In the genomic region with DNA sequence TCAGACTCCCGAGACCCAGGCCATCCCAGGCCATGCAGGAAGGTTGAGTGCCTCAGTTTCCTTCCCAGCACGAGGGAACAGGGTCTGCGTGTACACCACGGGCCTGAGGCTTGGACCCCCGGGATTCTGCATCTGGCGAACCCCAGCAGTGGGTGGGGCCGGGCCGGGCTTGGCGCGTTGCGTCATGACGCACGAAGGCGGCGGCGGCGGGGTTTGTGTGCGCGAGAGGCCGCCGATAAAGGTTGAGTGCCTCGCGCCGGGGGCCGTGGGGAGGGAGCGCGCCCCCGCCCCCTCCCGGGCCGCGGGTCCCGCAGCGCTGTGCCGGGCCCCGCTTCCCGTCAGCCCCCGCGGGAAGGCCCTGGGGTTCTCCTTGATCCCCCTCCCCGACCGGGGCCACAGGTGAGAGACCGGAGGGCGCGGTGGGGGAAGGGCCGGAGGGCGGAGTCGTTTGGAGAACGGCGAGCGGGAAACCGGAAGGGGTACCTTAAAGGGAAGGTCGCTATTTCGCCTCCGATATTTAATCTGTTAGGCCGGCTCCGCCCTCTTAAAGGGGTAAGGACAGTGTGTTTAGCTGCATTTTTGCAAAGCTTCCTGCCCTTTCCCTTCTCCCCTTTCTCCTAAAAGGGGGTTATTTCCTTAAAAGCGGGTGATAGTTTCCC, we compare ENCODE assay signal across 8 mouse cellular contexts. TPM values are rescaled to one million over a fixed set of nuclear protein-coding genes. Genes with fewer than 3 reads are reported as not detected.
DNase-seq lines count a peak whose midpoint lies in the region; ATAC-seq and TF ChIP-seq lines count a peak whose summit lies in the region.

Zfp628 (plus strand) TSS at position 211 of the 659 bp plus-strand sequence.

- no peaks in the 10 kb centered on the region; the same call in 1 of the 2 replicates for H3K27me3 ChIP-seq in forebrain, embryonic 10.5 days (ENCODE audit: poor library complexity, severe bottlenecking)
- no peaks in the 10 kb centered on the region for H3K27me3 ChIP-seq in heart, embryonic 15.5 days
- H3K27me3 ChIP-seq in liver, embryonic 14.5 days (ENCODE audit: control insufficient read depth, insufficient read depth, low read length): no peaks in the 10 kb centered on the region
- H3K27me3 ChIP-seq in neural tube, embryonic 11.5 days (ENCODE audit: control insufficient read depth, insufficient read depth, low read length): no peaks in the 10 kb centered on the region; the same call in 1 of the 2 replicates
- H3K27me3 ChIP-seq in stomach, postnatal 0 days (ENCODE audit: control insufficient read depth, insufficient read depth, low read length): no peaks in the 10 kb centered on the region

- peak within 1 kb of the TSS; percentile 74 for H3K4me2 ChIP-seq in heart, embryonic 15.5 days
- H3K4me2 ChIP-seq in liver, embryonic 14.5 days (ENCODE audit: low read depth): peak within 1 kb of the TSS; percentile 77
- peak within 1 kb of the TSS; percentile 62 for H3K4me2 ChIP-seq in neural tube, embryonic 11.5 days (ENCODE audit: low read depth)
- H3K4me2 ChIP-seq in stomach, postnatal 0 days (replicated peaks; ENCODE audit: low read depth): peak within 1 kb of the TSS; percentile 70

- ATAC-seq in heart, embryonic 15.5 days (replicated peaks; ENCODE audit: insufficient number of reproducible peaks, insufficient read depth, low FRiP score, low read depth): peak; percentile 90
- peak; percentile 89 for ATAC-seq in liver, embryonic 14.5 days (ENCODE audit: insufficient read depth)
- ATAC-seq in neural tube, embryonic 11.5 days (ENCODE audit: insufficient read depth, low FRiP score, low TSS enrichment): peak; percentile 87
- ATAC-seq in stomach, postnatal 0 days (ENCODE audit: low FRiP score, low TSS enrichment): peak; percentile 90

- under 1% methylated on average over 56 of the region's 56 CpGs for WGBS in forebrain, embryonic 10.5 days
- WGBS in heart, embryonic 15.5 days: under 1% methylated on average over 56 of the region's 56 CpGs
- WGBS in liver, embryonic 14.5 days (ENCODE audit: insufficient replicate concordance): under 1% methylated on average over 54 of the region's 56 CpGs
- under 1% methylated on average over 50 of the region's 56 CpGs for WGBS in neural tube, embryonic 11.5 days
- WGBS in stomach, postnatal 0 days: under 1% methylated on average over 40 of the region's 56 CpGs

- H3K9me3 ChIP-seq in forebrain, embryonic 10.5 days: no peaks in the 10 kb centered on the region; the same call in 1 of the 2 replicates
- H3K9me3 ChIP-seq in heart, embryonic 15.5 days (replicated peaks): no peaks in the 10 kb centered on the region
- H3K9me3 ChIP-seq in liver, embryonic 14.5 days (ENCODE audit: control insufficient read depth, low read length): no peaks in the 10 kb centered on the region
- H3K9me3 ChIP-seq in neural tube, embryonic 11.5 days (ENCODE audit: control insufficient read depth, low read length): no peaks in the 10 kb centered on the region
- H3K9me3 ChIP-seq in stomach, postnatal 0 days (ENCODE audit: control insufficient read depth, low read length): no peaks in the 10 kb centered on the region

- H3K27ac ChIP-seq in forebrain, embryonic 10.5 days: peak within 1 kb of the TSS; percentile 100
- H3K27ac ChIP-seq in heart, embryonic 15.5 days: peak within 1 kb of the TSS; percentile 96
- H3K27ac ChIP-seq in liver, embryonic 14.5 days: peak within 1 kb of the TSS; percentile 78
- peak within 1 kb of the TSS; percentile 96 for H3K27ac ChIP-seq in neural tube, embryonic 11.5 days (ENCODE audit: low read depth, low read length)
- H3K27ac ChIP-seq in stomach, postnatal 0 days (replicated peaks): peak within 1 kb of the TSS; percentile 98

- no peak for TF ChIP-seq CTCF in liver, embryonic 14.5 days (IDR thresholded peaks at IDR 0.05; ENCODE audit: low read depth)
- TF ChIP-seq CTCF in stomach, postnatal 0 days (IDR thresholded peaks at IDR 0.05; ENCODE audit: low read depth): no peak

- no peak for TF ChIP-seq EP300 in liver, embryonic 14.5 days (IDR thresholded peaks at IDR 0.05; ENCODE audit: low read depth)
- TF ChIP-seq EP300 in stomach, postnatal 0 days (optimal IDR thresholded peaks at IDR 0.05): no peak

- H3K36me3 ChIP-seq in forebrain, embryonic 10.5 days (replicated peaks): peaks cover 30% of the 10 kb centered on the region
- peaks cover 27% of the 10 kb centered on the region for H3K36me3 ChIP-seq in heart, embryonic 15.5 days
- peaks cover 12% of the 10 kb centered on the region; the same call in 1 of the 2 replicates for H3K36me3 ChIP-seq in liver, embryonic 14.5 days (replicated peaks; ENCODE audit: control insufficient read depth, insufficient read depth, low read depth)
- peaks cover 14% of the 10 kb centered on the region for H3K36me3 ChIP-seq in neural tube, embryonic 11.5 days (ENCODE audit: control insufficient read depth, insufficient read depth, low read length)
- peaks cover 8% of the 10 kb centered on the region for H3K36me3 ChIP-seq in stomach, postnatal 0 days (ENCODE audit: control insufficient read depth, insufficient read depth, low read length)

- peak; percentile 88 to 93 for DNase-seq in CD8-positive naive resting alpha-beta T cell, adult 2 months (ENCODE audit: low read depth in 2 of 2, low spot score in 2 of 2)
- peak; percentile 95 for DNase-seq in c-Kit-positive CD71-negative TER-119-negative erythroid progenitor cells, embryonic 14.5 days (ENCODE audit: low read depth)
- peak; percentile 93 for DNase-seq in forebrain, embryonic 10.5 days (ENCODE audit: extremely low spot score, low spot score)
- DNase-seq in kidney, postnatal 25 days: peak; percentile 95 to 96
- peak; percentile 86 to 89 (median 87) for DNase-seq in liver, embryonic 14.5 days (ENCODE audit: low read depth in 3 of 3, low spot score in 3 of 3)
- DNase-seq in neural tube, embryonic 11.5 days (ENCODE audit: low spot score): peak; percentile 93
- DNase-seq in stomach, postnatal 0 days (ENCODE audit: low spot score): peak; percentile 94

- H3K4me3 ChIP-seq in forebrain, embryonic 10.5 days: peak within 1 kb of the TSS; percentile 79
- peak within 1 kb of the TSS; percentile 77 for H3K4me3 ChIP-seq in heart, embryonic 15.5 days
- peak within 1 kb of the TSS; percentile 72 to 100 for H3K4me3 ChIP-seq in liver, embryonic 14.5 days (ENCODE audit: insufficient read depth in 1 of 2, low read depth in 2 of 2, low read length in 2 of 2)
- peak within 1 kb of the TSS; percentile 74 for H3K4me3 ChIP-seq in neural tube, embryonic 11.5 days (ENCODE audit: low read depth, low read length)
- H3K4me3 ChIP-seq in stomach, postnatal 0 days (ENCODE audit: low read depth, low read length): peak within 1 kb of the TSS; percentile 72

- peaks cover 30% of the 10 kb centered on the region for H3K4me1 ChIP-seq in forebrain, embryonic 10.5 days
- H3K4me1 ChIP-seq in heart, embryonic 15.5 days (replicated peaks): peaks cover 16% of the 10 kb centered on the region
- H3K4me1 ChIP-seq in liver, embryonic 14.5 days (replicated peaks; ENCODE audit: control insufficient read depth in 2 of 2, insufficient read depth in 2 of 2, low read length in 1 of 2): peaks cover 8 to 14% of the 10 kb centered on the region in 2 experiments
- H3K4me1 ChIP-seq in neural tube, embryonic 11.5 days (ENCODE audit: control insufficient read depth, insufficient read depth, low read length): peaks cover 16% of the 10 kb centered on the region
- H3K4me1 ChIP-seq in stomach, postnatal 0 days (replicated peaks; ENCODE audit: control insufficient read depth, insufficient read depth): no peaks in the 10 kb centered on the region; the same call in 1 of the 2 replicates

- peak within 1 kb of the TSS; percentile 86 for H3K9ac ChIP-seq in heart, embryonic 15.5 days
- H3K9ac ChIP-seq in liver, embryonic 14.5 days (replicated peaks): peak within 1 kb of the TSS; percentile 69
- peak within 1 kb of the TSS; percentile 94 for H3K9ac ChIP-seq in neural tube, embryonic 11.5 days (ENCODE audit: low read length)
- peak within 1 kb of the TSS; percentile 86 for H3K9ac ChIP-seq in stomach, postnatal 0 days (ENCODE audit: low read length)

RNA-seq across cellular contexts. Expression of gene Zfp628, which starts in this region (rescaled TPM):
- polyA plus RNA-seq in forebrain, embryonic 10.5 days (2016; fragmentation: Nextera tagmentation; extraction: Ambion mirVana): 4.1 and 4.2 TPM in 2 replicates
- polyA plus RNA-seq in heart, embryonic 15.5 days (2015; fragmentation: Nextera tagmentation; extraction: Ambion mirVana): 2.1 and 3.0 TPM in 2 replicates
- 2.9 and 3.7 TPM in 2 replicates for polyA plus RNA-seq in liver, embryonic 14.5 days (2012; rRNA removed)
- 1.5 and 1.6 TPM in 2 replicates for polyA plus RNA-seq in liver, embryonic 14.5 days (2014; fragmentation: Nextera tagmentation; extraction: Ambion mirVana)
- polyA plus RNA-seq in neural tube, embryonic 11.5 days (2014; fragmentation: Nextera tagmentation; extraction: Ambion mirVana): 3.5 and 3.8 TPM in 2 replicates
- polyA plus RNA-seq in stomach, postnatal 0 days (2015; fragmentation: Nextera tagmentation; extraction: Ambion mirVana): 1.8 and 1.9 TPM in 2 replicates

Comparison
In these comparisons a context has a peak if more than half of its experiments do, and no peak if none do; other contexts are left out.
1. Peak in every context shown above with its lines: DNase-seq, ATAC-seq, H3K4me3 ChIP-seq and H3K27ac ChIP-seq.